Mouse (Mus musculus) ovary, postnatal 36 days (tissue): ENCODE measurements at regions not wholly inside any gene's neighbourhood (a gene's known extent, or its start where the extent isn't known, plus 50 kb on each side); places are given as distances from the start of the nearest gene placed in this dataset.

ENCODE experiments used
- DNase-seq: peaks from one replicate; pipeline ENCODE4 v3.0.0; 2022; ENCODE audit warnings: low spot score, mixed read lengths

DNA sequence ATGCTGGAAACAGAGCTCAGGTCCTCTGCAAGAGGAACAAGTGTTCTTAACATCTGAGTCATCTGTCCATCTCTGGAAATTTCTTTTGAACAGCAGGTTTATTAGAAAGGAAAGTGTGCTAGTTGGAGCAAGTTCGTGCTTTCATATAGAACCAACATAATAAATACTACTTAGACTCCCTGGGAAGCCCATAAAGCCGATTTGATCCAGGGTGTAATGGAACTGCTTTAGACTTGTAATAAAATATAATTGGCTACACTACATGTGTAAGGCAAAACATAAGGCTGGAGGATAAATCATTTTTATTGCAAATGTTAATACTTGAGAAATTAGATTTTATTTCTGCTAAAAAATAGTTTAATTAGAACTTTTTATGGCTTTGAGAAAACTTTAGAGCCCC lies 510.0 kb upstream of the Id4 start:
- no peak for DNase-seq

- no peak for DNase-seq
These were observed 496.0 kb upstream of the Id4 start for GRCm38 (mm10) chr13:47764802-47765597.

DNA sequence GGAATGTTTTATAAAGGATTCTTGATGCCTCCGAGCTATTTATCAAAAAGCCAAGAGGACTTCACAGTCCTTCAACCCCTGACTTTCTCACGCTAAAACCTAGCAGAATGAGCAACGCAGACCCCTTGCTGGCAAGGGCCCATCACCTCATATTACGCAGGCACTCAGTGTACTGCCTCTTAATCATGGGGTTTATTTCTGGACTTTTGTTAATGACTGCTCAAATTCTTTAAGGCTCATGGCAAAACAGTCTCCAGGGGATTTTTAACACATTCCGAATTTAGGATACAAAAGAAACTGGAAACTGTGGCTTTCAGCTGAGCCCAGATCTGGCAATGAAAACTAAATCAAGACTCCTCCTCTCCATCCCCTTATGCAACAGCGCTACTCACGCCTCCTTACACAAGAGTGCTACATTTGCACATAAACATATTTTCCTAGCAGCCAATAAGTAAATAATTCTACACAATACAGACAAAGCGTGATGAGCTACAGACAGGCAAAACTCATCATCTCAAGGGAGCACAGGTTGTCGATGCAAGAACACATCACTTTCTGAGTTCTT lies 492.0 kb upstream of the Id4 start:
- no peak for DNase-seq

GRCm38 (mm10) chr13:47777206-47778099 lies 483.6 kb upstream of the Id4 start:
- DNase-seq = peak; percentile 27

DNA sequence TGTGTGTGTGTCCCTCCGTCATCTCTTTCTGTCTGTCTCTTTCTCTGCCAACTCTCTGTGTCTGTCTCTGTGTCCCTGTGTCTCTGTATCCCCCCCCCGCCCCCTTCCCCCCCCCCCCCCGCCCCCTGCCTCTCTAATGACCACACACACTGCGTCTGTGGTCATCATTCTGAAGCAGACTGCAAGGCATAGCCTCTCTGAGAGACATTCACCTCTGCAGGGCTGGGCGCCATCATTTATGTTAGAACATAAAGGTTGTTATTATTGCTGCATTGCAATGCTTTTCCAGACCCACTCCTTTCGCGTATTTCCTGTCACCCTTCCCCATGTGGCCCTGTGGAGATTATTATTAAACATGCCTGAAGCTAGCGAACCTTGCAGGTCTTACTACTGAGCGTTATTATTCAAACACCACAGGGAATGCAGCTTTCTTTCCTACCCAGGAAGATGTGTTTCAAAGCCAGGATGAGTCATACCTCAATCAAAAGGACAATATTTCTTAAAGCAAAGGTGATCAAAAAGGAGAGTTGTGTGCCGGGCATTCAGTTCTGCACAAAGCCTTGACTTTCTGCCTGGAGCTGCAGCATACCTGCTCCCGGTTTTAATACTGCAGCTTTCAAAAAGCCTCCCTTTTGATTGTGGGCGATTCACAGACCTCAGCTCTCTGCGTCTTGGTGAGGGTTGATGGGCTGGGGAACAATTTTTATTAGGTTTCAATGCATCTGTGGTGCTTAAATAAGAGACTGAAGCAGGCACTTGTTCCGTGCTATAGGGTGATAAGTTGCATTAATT lies 482.6 kb upstream of the Id4 start:
- DNase-seq = no peak

DNA sequence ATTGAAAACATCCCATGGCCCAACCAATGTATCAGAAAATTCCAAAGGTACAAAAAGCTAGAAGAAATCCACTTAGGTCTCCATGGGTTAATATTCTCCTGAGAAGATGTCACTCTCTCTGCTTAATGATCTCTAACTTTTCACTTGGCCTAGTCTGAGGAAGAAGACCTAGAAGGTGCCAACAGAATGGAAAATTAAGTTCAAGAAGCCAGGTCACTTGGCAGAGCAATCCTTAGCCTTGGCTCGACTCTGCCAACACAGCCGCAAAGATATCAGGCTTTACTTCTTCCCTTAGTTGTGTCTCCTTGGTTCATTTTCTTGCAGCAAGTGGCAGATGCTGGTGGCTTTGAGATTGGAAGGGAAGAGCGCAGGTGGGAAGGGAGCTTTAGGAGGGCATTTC lies 476.6 kb upstream of the Id4 start:
- DNase-seq = no peak

GRCm38 (mm10) chr13:47797859-47798258 lies 463.2 kb upstream of the Id4 start:
- DNase-seq = no peak

- DNase-seq = no peak
These were observed 449.2 kb upstream of the Id4 start for GRCm38 (mm10) chr13:47811711-47812415.

- DNase-seq = no peak
These were observed 442.0 kb upstream of the Id4 start for GRCm38 (mm10) chr13:47818924-47819564.

- peak; percentile 54 for DNase-seq
These were observed 424.5 kb upstream of the Id4 start for GRCm38 (mm10) chr13:47836491-47836890.

DNA sequence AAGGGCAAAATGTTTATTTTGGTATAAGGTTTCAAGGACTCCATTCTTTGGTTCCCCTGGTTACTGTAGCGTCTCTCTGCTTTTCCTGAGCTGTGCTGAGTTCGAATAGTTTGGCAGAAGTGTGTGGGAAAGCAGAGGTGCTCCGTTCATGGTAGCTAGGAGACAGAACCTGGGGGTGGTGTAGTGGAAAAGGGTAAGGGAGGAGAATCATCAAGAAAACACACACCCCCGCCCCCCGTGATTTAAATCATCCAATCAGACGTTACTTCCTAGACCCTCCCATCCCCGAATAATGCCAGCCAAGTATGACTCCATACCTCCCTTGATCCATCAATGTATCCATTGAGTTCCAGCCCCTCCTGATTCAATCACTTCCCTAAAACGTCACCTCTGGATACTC lies 418.6 kb upstream of the Id4 start:
- no peak for DNase-seq

DNA sequence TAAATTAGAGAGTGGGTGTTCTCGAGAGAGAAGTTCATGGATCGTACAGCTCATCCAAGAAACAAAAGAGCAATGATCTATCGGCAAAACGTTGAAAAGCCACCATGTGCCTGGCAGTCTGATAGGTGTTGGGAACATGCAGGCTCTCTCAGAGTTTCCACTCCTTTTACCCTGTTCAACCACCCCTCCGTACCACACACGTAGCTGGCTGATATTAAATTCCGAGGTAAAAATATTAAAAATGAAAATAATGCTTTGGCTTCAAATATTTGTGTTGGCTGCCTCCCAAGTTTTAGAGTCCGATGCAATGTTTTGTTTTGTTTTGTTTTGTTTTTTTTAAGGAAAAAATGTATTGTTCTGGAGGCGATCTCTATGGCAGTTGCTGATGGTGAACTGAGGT lies 418.0 kb upstream of the Id4 start:
- no peak for DNase-seq

DNA sequence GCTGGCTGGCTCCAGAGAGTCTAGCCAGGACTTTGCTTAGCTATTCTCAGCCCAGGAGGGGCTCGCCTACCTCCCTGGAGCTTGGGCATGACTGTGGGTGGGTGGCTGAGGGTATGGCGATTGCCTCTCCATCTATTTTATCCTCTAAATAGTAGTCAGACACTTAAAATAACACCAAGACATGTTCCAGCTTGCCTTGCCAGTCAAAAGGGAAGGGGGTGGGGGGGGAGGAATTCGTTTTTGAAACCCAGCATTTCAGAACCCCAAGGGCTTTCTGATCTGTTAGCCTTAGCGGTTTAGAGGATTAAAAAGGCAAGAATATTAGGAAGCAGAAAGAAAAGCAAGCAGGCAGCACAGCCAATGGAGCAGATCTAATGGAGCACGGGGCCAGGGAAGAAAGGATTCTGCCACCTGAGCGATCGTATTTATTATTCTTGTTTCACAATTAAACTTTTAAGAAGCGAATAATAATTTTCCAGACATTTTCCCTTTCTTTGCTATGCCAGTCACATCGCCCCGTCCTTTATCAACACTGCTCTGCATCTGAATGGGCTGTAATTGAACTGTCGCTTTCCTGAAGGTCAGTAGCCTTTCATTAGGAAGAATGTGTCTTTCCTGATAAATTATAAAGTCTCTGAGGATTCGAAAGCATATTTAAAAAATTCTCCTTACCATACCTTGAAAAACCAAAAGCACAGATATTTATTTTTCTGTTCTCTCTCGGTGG lies 417.3 kb upstream of the Id4 start:
- DNase-seq = no peak

DNA sequence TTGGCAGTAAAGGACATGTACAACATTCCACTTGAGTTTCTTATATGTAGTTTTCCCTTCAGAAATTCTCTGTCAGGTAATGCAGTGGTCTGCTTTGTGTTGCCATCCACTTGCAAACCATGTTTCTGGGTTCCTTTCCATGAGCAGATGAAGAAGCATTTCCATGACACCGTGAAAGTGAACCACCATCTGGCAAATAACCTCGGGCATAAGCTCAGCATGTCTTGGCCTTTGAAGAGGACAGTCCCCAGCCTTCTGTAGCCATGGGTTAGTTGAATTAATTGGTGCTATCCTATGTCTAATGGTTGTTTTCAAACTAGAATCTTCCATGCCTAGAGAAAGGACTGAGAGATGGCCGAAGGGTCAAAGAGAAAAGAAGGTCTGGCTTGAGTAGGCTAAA lies 414.3 kb upstream of the Id4 start:
- DNase-seq = no peak

GRCm38 (mm10) chr13:47848371-47849188 lies 412.4 kb upstream of the Id4 start:
- no peak for DNase-seq

- DNase-seq = no peak
These were observed 405.5 kb upstream of the Id4 start for GRCm38 (mm10) chr13:47855422-47856108.

DNA sequence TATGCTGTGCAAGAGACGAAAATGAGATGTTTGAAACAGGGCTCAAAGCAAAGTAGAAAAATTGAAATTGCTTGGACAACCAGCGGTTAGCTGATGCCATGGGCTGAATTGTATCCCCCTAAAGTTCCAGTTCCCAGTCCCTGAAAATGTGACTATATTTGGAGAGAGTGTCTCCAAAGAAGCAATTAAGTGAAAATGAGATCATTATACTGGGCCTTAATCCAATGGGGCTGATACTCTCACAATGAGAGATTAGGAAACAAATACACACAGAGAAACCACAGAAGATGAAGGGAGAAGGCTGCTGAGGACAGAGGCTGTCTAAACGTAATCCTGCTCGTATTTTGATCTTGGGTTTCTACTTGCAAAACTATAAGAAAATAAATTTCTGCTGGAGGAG lies 402.1 kb upstream of the Id4 start:
- no peak for DNase-seq

- DNase-seq = no peak
These were observed 400.7 kb upstream of the Id4 start for GRCm38 (mm10) chr13:47860316-47860715.

- no peak for DNase-seq
These were observed 398.1 kb upstream of the Id4 start for GRCm38 (mm10) chr13:47862896-47863295.
